Mouse (Mus musculus): ENCODE data around the gene Gins1.

Gins1 gene

GRCm38 (mm10) chr2:150955859-150956258, 50.7 kb downstream of the Gins1 start:
- no peak for DNase-seq (ENCODE audit: low spot score in 2 of 2)

- no peak for DNase-seq (ENCODE audit: low spot score in 2 of 2)
Observed at GRCm38 (mm10) chr2:150959521-150959920, 54.3 kb downstream of the Gins1 start.

GRCm38 (mm10) chr2:150963246-150963645, 58.0 kb downstream of the Gins1 start:
- no peak for DNase-seq (ENCODE audit: low spot score in 2 of 2)

- no peak for DNase-seq (ENCODE audit: low spot score in 2 of 2)
Observed at GRCm38 (mm10) chr2:150964641-150965040, 59.4 kb downstream of the Gins1 start.

GRCm38 (mm10) chr2:150965951-150966350, 60.8 kb downstream of the Gins1 start:
- DNase-seq (ENCODE audit: low spot score in 2 of 2), result no peak

DNA sequence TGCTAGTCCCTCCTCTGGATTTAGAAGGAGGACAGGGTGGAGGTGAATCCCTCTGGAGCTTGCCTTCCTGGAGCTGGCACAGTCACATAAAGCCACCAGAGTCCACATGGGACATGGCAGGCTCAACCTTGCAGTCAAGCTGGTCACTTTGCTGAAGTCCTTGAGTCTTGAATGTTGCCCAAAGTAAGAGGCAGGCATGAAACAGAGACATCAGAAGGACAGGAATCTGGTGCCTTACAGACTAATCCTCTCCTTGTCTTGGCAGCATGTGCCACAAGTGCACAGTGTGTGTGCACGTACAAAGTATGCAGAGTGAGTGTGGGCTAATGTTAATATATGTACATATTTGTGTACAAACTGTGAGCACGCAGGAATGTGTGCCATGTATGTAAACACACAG, 62.3 kb downstream of the Gins1 start:
- no peak for DNase-seq (ENCODE audit: low spot score in 2 of 2)

GRCm38 (mm10) chr2:150969231-150969630, 64.0 kb downstream of the Gins1 start:
- DNase-seq (ENCODE audit: low spot score in 2 of 2), result no peak

GRCm38 (mm10) chr2:150971856-150972255, 66.7 kb downstream of the Gins1 start:
- no peak for DNase-seq (ENCODE audit: low spot score in 2 of 2)

GRCm38 (mm10) chr2:150972681-150973080, 67.5 kb downstream of the Gins1 start:
- no peak for DNase-seq (ENCODE audit: low spot score in 2 of 2)

DNA sequence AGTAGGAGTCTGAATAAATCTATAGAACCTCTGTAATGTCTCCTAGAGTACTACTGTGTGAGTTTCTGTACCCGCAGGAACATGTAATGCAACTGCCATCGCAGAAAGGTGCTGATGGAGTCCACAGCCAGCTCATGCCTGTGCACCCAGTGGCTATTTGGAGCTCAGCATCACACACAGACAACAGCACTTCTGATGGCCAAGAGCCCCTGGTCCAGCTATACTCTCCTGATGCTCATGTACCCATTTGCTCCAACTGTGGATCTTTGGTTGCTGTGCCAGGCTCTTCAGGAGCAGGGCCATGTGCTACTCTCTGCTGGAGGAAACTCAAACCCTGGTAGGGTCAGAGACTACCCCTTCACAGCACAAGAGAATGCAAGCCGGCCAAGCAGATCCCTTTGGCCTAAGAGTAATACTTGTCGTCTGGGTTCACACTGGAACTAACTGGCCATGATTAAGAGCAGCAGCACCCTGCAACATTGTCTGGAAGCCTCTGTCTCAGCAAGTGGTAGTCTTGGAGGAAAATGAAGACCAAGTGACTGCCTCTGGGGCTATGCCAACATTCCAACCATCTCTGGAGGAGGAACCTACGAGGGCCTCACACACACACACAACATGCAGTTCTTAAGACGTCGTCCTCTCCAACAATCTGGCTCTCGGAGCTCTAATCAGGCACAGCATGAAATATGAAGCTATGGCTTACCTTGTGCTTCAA, 68.4 kb downstream of the Gins1 start:
- DNase-seq (ENCODE audit: low spot score in 2 of 2), result no peak

GRCm38 (mm10) chr2:150976871-150977270, 71.7 kb downstream of the Gins1 start:
- no peak for DNase-seq (ENCODE audit: low spot score in 2 of 2)

DNA sequence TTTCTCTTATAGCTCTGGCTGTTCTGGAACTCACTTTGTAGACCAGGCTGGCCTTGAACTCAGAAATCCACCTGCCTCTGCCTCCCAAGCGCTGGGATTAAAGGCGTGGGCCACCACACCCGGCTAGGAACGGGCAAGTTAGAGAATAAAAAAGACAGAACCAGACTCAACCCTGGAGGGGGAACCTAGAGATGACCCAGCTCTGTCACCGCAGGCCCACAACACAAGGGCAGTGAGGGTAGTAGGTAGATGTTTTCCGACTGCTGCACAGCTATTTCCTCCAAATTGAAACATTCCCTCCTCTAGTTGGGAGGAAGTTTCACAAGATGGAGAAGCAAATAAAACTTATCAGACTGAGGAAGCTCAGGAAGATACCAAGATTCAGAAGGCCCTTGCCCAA, 72.5 kb downstream of the Gins1 start:
- DNase-seq (ENCODE audit: low spot score in 2 of 2), result no peak

DNA sequence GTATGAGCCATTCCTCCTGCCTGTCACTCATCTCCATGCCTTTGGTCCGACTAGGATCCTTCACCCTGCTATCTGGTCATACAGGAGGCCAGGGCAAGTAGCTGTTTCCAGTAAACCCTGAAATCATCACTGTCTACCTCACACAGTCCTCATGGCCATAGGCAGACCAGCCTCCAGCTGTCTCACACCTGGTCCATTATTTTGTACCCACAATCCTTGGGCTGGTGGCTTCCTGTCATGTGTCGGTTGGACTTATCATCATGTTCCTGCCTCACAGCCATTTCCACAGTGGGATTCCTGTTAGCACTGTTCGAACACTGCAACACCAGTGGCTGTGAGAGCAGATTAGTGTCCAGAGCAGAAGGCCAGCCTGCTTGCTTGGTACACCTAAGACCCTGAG, 73.6 kb downstream of the Gins1 start:
- no peak for DNase-seq (ENCODE audit: low spot score in 2 of 2)

GRCm38 (mm10) chr2:150979861-150980620, 74.8 kb downstream of the Gins1 start:
- no peak for DNase-seq (ENCODE audit: low spot score in 2 of 2)
